Mouse (Mus musculus): ENCODE data around the gene Thrsp.
A peak's percentile ranks its signal among the peaks of the same experiment; 100 is the strongest.
"Not testable (repeated sequence)": the region's sequence is repeated elsewhere in the genome, so short reads cannot be mapped to it uniquely, and the experiment has no call there.

Thrsp gene

GRCm38 (mm10) chr7:97416906-97417777 is at the start of gene Thrsp:
Gene Thrsp (minus strand): TSS chr7:97417730.
- DNase-seq (ENCODE audit: extremely low spot score, low spot score) = no peak

- DNase-seq (ENCODE audit: extremely low spot score, low spot score) = no peak
Measured at GRCm38 (mm10) chr7:97455577-97455976, 38.0 kb upstream of the Thrsp start.

- no peak for DNase-seq (ENCODE audit: extremely low spot score, low spot score)
Measured at GRCm38 (mm10) chr7:97454795-97455194, 37.3 kb upstream of the Thrsp start.

- peak; percentile 41 for DNase-seq (ENCODE audit: extremely low spot score, low spot score)
Measured at GRCm38 (mm10) chr7:97453141-97453921, 35.8 kb upstream of the Thrsp start.

GRCm38 (mm10) chr7:97452196-97452595 is 34.7 kb upstream of the Thrsp start:
- DNase-seq (ENCODE audit: extremely low spot score, low spot score) = no peak

GRCm38 (mm10) chr7:97451023-97451422 is 33.5 kb upstream of the Thrsp start, which contains the start of gene Kctd14:
Gene Kctd14 (plus strand): TSS chr7:97451323.
- not testable (repeated sequence) for DNase-seq (ENCODE audit: extremely low spot score, low spot score)

- no peak for DNase-seq (ENCODE audit: extremely low spot score, low spot score)
Measured at GRCm38 (mm10) chr7:97447050-97447531, 29.6 kb upstream of the Thrsp start.

- DNase-seq (ENCODE audit: extremely low spot score, low spot score) = no peak
Measured at GRCm38 (mm10) chr7:97446171-97446925, 28.8 kb upstream of the Thrsp start.

- DNase-seq (ENCODE audit: extremely low spot score, low spot score) = no peak
Measured at GRCm38 (mm10) chr7:97438986-97439385, 21.5 kb upstream of the Thrsp start.

- no peak for DNase-seq (ENCODE audit: extremely low spot score, low spot score)
Measured at GRCm38 (mm10) chr7:97434517-97434916, 17.0 kb upstream of the Thrsp start.

GRCm38 (mm10) chr7:97433517-97433916 is 16.0 kb upstream of the Thrsp start:
- DNase-seq (ENCODE audit: extremely low spot score, low spot score) = not testable (repeated sequence)

- DNase-seq (ENCODE audit: extremely low spot score, low spot score) = peak; percentile 62
Measured at GRCm38 (mm10) chr7:97429705-97430104, 12.2 kb upstream of the Thrsp start.

GRCm38 (mm10) chr7:97427778-97428420 is 10.4 kb upstream of the Thrsp start:
- DNase-seq (ENCODE audit: extremely low spot score, low spot score) = no peak

GRCm38 (mm10) chr7:97427296-97427695 is 9.8 kb upstream of the Thrsp start:
- DNase-seq (ENCODE audit: extremely low spot score, low spot score) = no peak

GRCm38 (mm10) chr7:97426566-97426965 is 9.0 kb upstream of the Thrsp start:
- no peak for DNase-seq (ENCODE audit: extremely low spot score, low spot score)

- DNase-seq (ENCODE audit: extremely low spot score, low spot score) = peak; percentile 94
Measured at GRCm38 (mm10) chr7:97424621-97425245, 7.2 kb upstream of the Thrsp start.

GRCm38 (mm10) chr7:97423754-97424153 is 6.2 kb upstream of the Thrsp start:
- DNase-seq (ENCODE audit: extremely low spot score, low spot score) = no peak

GRCm38 (mm10) chr7:97420958-97421651 is 3.6 kb upstream of the Thrsp start:
- no peak for DNase-seq (ENCODE audit: extremely low spot score, low spot score)

- DNase-seq (ENCODE audit: extremely low spot score, low spot score) = no peak
Measured at GRCm38 (mm10) chr7:97420406-97420805, 2.9 kb upstream of the Thrsp start.

GRCm38 (mm10) chr7:97419163-97419562 is 1.6 kb upstream of the Thrsp start:
- no peak for DNase-seq (ENCODE audit: extremely low spot score, low spot score)
